Mouse (Mus musculus): ENCODE measurements at regions not wholly inside any gene's neighbourhood (a gene's known extent, or its start where the extent isn't known, plus 50 kb on each side); places are given as distances from the start of the nearest gene placed in this dataset.
A peak's percentile ranks its signal among the peaks of the same experiment; 100 is the strongest.

DNA sequence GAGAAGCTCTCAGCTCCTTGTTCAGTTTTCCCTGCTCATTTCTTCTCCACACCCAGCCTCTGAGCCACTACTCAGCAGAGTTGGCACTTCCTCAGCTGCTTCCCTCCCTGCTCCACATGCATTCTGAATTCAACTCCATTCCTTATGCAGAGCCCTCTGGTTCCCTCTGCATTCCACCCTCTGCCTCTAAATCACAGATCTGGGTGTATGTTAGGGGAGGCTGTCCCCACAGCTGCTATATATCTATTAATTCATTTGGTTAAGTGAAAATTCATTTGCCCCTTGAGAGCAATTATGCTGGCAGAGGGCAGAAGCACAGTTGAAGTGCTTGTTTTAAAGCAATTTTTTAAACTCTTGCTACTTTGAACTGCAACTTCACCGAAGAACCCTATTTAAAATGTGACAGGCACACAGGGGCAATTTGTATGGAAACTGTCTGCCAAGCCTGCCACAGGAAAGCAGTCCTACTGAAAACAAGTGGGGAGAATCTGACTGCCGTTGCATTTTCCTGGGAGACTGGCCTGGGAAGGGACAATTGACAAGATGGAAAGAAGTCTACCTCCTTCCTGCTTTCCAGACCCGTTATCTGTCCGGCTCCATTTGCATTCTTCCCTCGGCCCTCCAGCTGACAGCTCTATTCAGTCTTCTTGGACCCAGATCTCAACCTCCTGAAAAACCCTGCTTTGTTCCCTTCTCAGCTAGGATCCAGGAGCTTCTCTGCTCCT lies 88.0 kb upstream of the Gpr141 start:
- WGBS, result 35% methylated on average over 5 of the region's 5 CpGs
- Histone ChIP-seq H3K36me3 (ENCODE audit: control insufficient read depth, insufficient read depth, low read length) (no peaks in the 10 kb centered on the region), H3K27ac (ENCODE audit: low read length) (no peak overlapping the region), H3K9ac (replicated peaks; ENCODE audit: low read depth, low read length) (no peak overlapping the region), H3K4me1 (ENCODE audit: control insufficient read depth, insufficient read depth, low read length) (no peaks in the 10 kb centered on the region), H3K4me2 (replicated peaks; ENCODE audit: low read depth, low read length) (no peak overlapping the region), H3K27me3 (ENCODE audit: control insufficient read depth, insufficient read depth, low read length) (no peaks in the 10 kb centered on the region), H3K4me3 (ENCODE audit: low read depth, low read length) (no peak overlapping the region), H3K9me3 (ENCODE audit: control insufficient read depth, low read depth, low read length) (no peaks in the 10 kb centered on the region)
- no peak for ATAC-seq (ENCODE audit: insufficient number of reproducible peaks, insufficient read depth, low FRiP score, low read depth)

DNA sequence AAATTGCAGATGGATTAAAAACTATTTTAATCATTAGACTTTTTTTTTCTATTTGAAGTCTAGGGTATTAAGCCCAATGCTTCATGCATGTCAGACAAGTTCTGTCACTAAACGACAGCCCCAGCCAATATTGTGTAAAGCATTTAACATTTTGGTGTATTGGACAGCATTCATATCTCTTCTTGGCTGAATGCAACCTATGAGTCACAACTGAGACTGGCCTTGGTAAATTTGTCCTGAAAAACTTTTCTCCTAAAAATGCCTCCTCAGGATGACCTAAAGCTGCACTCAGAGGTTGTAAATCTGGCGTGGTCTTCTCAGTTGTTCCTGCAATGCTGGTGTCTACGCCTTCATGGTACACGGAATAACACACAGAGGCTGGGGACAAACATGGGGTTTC lies 78.7 kb upstream of the Gpr141 start:
- ATAC-seq (ENCODE audit: insufficient number of reproducible peaks, insufficient read depth, low FRiP score, low read depth), result no peak
- Histone ChIP-seq H3K4me2 (replicated peaks; ENCODE audit: low read depth, low read length) (no peak overlapping the region), H3K4me3 (ENCODE audit: low read depth, low read length) (no peak overlapping the region), H3K27ac (ENCODE audit: low read length) (no peak overlapping the region), H3K9ac (replicated peaks; ENCODE audit: low read depth, low read length) (no peak overlapping the region), H3K4me1 (ENCODE audit: control insufficient read depth, insufficient read depth, low read length) (no peaks in the 10 kb centered on the region), H3K36me3 (ENCODE audit: control insufficient read depth, insufficient read depth, low read length) (no peaks in the 10 kb centered on the region), H3K9me3 (ENCODE audit: control insufficient read depth, low read depth, low read length) (no peaks in the 10 kb centered on the region), H3K27me3 (ENCODE audit: control insufficient read depth, insufficient read depth, low read length) (no peaks in the 10 kb centered on the region)
- 82% methylated on average over 4 of the region's 4 CpGs for WGBS

DNA sequence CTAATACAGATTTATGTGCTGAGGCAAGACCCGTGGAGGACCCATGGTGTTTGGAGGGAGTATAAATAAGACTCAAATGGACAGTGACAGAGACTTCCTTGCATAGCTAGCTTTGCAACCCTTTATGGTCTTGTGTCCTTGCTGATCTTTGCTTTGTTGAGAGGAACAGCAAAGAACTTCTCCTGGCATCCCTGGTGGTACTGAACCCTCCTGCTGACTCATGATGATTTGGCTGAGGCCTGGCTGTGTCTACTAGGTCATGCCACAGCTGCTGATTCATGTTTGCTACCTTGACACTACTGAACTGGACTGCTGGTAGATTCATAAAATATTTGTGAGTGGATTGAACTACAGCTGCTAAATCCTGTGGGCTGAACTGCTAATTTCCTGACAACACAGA lies 73.1 kb upstream of the Gpr141 start:
- Histone ChIP-seq H3K9ac (replicated peaks; ENCODE audit: low read depth, low read length) (no peak overlapping the region), H3K27ac (ENCODE audit: low read length) (no peak overlapping the region), H3K36me3 (ENCODE audit: control insufficient read depth, insufficient read depth, low read length) (no peaks in the 10 kb centered on the region), H3K4me2 (replicated peaks; ENCODE audit: low read depth, low read length) (no peak overlapping the region), H3K27me3 (ENCODE audit: control insufficient read depth, insufficient read depth, low read length) (no peaks in the 10 kb centered on the region), H3K9me3 (ENCODE audit: control insufficient read depth, low read depth, low read length) (no peaks in the 10 kb centered on the region), H3K4me1 (ENCODE audit: control insufficient read depth, insufficient read depth, low read length) (no peaks in the 10 kb centered on the region), H3K4me3 (ENCODE audit: low read depth, low read length) (no peak overlapping the region)
- WGBS, result 64% methylated on average over 1 of the region's 1 CpGs
- no peak for ATAC-seq (ENCODE audit: insufficient number of reproducible peaks, insufficient read depth, low FRiP score, low read depth)

GRCm38 (mm10) chr13:19888983-19889773 lies 65.1 kb upstream of the Gpr141 start:
- ATAC-seq (ENCODE audit: insufficient number of reproducible peaks, insufficient read depth, low FRiP score, low read depth), result no peak
- H3K4me1 ChIP-seq (ENCODE audit: control insufficient read depth, insufficient read depth, low read length), result no peaks in the 10 kb centered on the region
- 86% methylated on average over 11 of the region's 11 CpGs for WGBS
- H3K9me3 ChIP-seq (ENCODE audit: control insufficient read depth, low read depth, low read length), result no peaks in the 10 kb centered on the region
- H3K4me3 ChIP-seq (ENCODE audit: low read depth, low read length), result no peak overlapping the region
- no peak overlapping the region for H3K27ac ChIP-seq (ENCODE audit: low read length)
- H3K4me2 ChIP-seq (replicated peaks; ENCODE audit: low read depth, low read length), result no peak overlapping the region
- H3K36me3 ChIP-seq (ENCODE audit: control insufficient read depth, insufficient read depth, low read length), result no peaks in the 10 kb centered on the region
- H3K27me3 ChIP-seq (ENCODE audit: control insufficient read depth, insufficient read depth, low read length), result no peaks in the 10 kb centered on the region
- H3K9ac ChIP-seq (replicated peaks; ENCODE audit: low read depth, low read length), result no peak overlapping the region

DNA sequence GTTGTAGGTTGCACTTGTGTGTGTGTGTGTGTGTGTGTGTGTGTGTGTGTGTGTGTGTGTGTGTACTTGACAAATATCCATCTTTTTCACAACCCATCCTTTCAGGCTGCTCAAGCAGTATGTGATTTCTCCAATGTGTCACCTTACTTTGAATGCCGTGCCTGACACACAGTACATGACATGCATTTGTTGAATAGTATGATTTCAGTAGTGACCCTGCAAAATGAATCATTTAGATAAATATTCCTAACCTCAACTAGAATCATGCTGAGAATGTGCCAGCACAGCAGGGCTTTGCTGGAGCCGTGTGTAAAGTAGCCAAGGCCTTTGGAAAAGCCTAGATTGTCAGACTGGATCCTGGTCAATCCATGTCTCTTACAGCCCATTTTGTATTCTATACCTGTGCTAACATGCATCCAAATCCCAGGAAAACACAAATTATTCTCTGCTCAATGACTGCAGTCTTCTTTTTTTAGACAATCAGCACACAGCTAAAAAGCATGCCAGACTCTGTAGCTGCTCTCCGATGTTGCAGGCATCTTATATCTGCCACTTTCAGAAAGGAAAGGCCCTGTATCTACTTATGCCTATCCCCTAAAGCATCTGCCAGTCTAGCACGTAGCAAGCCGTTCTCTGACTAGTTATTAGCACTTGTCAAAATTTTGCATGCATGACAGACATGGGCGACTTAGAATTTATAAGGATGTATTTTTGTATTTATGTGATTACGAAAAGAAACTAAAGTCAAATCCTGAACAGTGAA lies 60.0 kb upstream of the Gpr141 start:
- no peak for ATAC-seq (ENCODE audit: insufficient number of reproducible peaks, insufficient read depth, low FRiP score, low read depth)
- no peaks in the 10 kb centered on the region for H3K4me1 ChIP-seq (ENCODE audit: control insufficient read depth, insufficient read depth, low read length)
- no peaks in the 10 kb centered on the region for H3K36me3 ChIP-seq (ENCODE audit: control insufficient read depth, insufficient read depth, low read length)
- H3K27me3 ChIP-seq (ENCODE audit: control insufficient read depth, insufficient read depth, low read length), result no peaks in the 10 kb centered on the region
- no peak overlapping the region for H3K27ac ChIP-seq (ENCODE audit: low read length)
- H3K4me3 ChIP-seq (ENCODE audit: low read depth, low read length), result no peak overlapping the region
- H3K9me3 ChIP-seq (ENCODE audit: control insufficient read depth, low read depth, low read length), result no peaks in the 10 kb centered on the region
- WGBS, result 88% methylated on average over 7 of the region's 7 CpGs
- H3K4me2 ChIP-seq (replicated peaks; ENCODE audit: low read depth, low read length), result no peak overlapping the region
- H3K9ac ChIP-seq (replicated peaks; ENCODE audit: low read depth, low read length), result no peak overlapping the region

DNA sequence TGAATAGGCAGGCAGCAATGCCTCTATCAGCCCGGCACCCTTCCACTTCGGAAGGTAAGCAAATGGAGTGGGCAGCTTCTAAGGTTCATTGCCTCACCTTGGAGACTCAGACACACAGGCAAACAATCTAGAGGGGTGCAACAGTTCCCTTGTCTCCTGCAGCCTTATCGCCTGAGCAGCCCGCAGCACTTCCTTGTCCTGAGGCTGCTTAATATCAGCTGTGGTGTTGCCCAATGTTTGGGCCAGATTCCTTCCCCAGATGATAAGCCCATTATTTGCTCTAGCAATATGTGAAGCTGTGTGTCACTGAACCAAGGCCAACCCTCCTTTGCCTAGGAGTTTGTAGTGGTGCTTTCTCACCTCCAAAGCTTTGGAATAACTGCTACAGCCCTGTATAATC lies 58.8 kb upstream of the Gpr141 start:
- no peaks in the 10 kb centered on the region for H3K9me3 ChIP-seq (ENCODE audit: control insufficient read depth, low read depth, low read length)
- 62% methylated on average over 4 of the region's 4 CpGs for WGBS
- no peaks in the 10 kb centered on the region for H3K36me3 ChIP-seq (ENCODE audit: control insufficient read depth, insufficient read depth, low read length)
- no peaks in the 10 kb centered on the region for H3K4me1 ChIP-seq (ENCODE audit: control insufficient read depth, insufficient read depth, low read length)
- no peak overlapping the region for H3K4me2 ChIP-seq (replicated peaks; ENCODE audit: low read depth, low read length)
- ATAC-seq (ENCODE audit: insufficient number of reproducible peaks, insufficient read depth, low FRiP score, low read depth), result peak; percentile 85; the same call in 1 of the 2 replicates
- H3K4me3 ChIP-seq (ENCODE audit: low read depth, low read length), result no peak overlapping the region
- no peaks in the 10 kb centered on the region for H3K27me3 ChIP-seq (ENCODE audit: control insufficient read depth, insufficient read depth, low read length)
- H3K9ac ChIP-seq (replicated peaks; ENCODE audit: low read depth, low read length), result no peak overlapping the region
- no peak overlapping the region for H3K27ac ChIP-seq (ENCODE audit: low read length)

- H3K27ac ChIP-seq (ENCODE audit: low read length), result no peak overlapping the region
- no peaks in the 10 kb centered on the region for H3K4me1 ChIP-seq (ENCODE audit: control insufficient read depth, insufficient read depth, low read length)
- H3K27me3 ChIP-seq (ENCODE audit: control insufficient read depth, insufficient read depth, low read length), result no peaks in the 10 kb centered on the region
- H3K36me3 ChIP-seq (ENCODE audit: control insufficient read depth, insufficient read depth, low read length), result no peaks in the 10 kb centered on the region
- no peak overlapping the region for H3K9ac ChIP-seq (replicated peaks; ENCODE audit: low read depth, low read length)
- no peak for ATAC-seq (ENCODE audit: insufficient number of reproducible peaks, insufficient read depth, low FRiP score, low read depth)
- H3K4me2 ChIP-seq (replicated peaks; ENCODE audit: low read depth, low read length), result no peak overlapping the region
- H3K9me3 ChIP-seq (ENCODE audit: control insufficient read depth, low read depth, low read length), result no peaks in the 10 kb centered on the region
- 82% methylated on average over 5 of the region's 5 CpGs for WGBS
- no peak overlapping the region for H3K4me3 ChIP-seq (ENCODE audit: low read depth, low read length)
Observed at GRCm38 (mm10) chr13:19881772-19882171, 57.7 kb upstream of the Gpr141 start.

GRCm38 (mm10) chr13:19874621-19875249 lies 50.7 kb upstream of the Gpr141 start:
- Histone ChIP-seq H3K27me3 (ENCODE audit: control insufficient read depth, insufficient read depth, low read length) (no peaks in the 10 kb centered on the region), H3K9me3 (ENCODE audit: control insufficient read depth, low read depth, low read length) (no peaks in the 10 kb centered on the region)
- no peak for ATAC-seq (ENCODE audit: insufficient number of reproducible peaks, insufficient read depth, low FRiP score, low read depth)

More at GRCm38 (mm10) chr13:19874621-19875249, 50.7 kb upstream of the Gpr141 start:
- no peaks in the 10 kb centered on the region for H3K36me3 ChIP-seq (ENCODE audit: control insufficient read depth, insufficient read depth, low read length)
- H3K4me1 ChIP-seq (ENCODE audit: control insufficient read depth, insufficient read depth, low read length), result no peaks in the 10 kb centered on the region
- 76% methylated on average over 7 of the region's 7 CpGs for WGBS
- no peak overlapping the region for H3K27ac ChIP-seq (ENCODE audit: low read length)
- H3K4me2 ChIP-seq (replicated peaks; ENCODE audit: low read depth, low read length), result no peak overlapping the region
- H3K4me3 ChIP-seq (ENCODE audit: low read depth, low read length), result no peak overlapping the region
- no peak overlapping the region for H3K9ac ChIP-seq (replicated peaks; ENCODE audit: low read depth, low read length)
